Mouse (Mus musculus) E14TG2a.4 (cell line): ENCODE data around the gene Spata21.
"Not testable (repeated sequence)": the region's sequence is repeated elsewhere in the genome, so short reads cannot be mapped to it uniquely, and the experiment has no call there.

Experiments
- CTCF ChIP-seq: conservative IDR thresholded peaks from 2 replicates; pipeline ENCODE4 v1.5.1; 2014; ENCODE audit warnings: low read length
- NANOG ChIP-seq: IDR thresholded peaks from 2 replicates; pipeline ENCODE4 v1.6.1; 2014; ENCODE audit warnings: borderline replicate concordance, low read length, mixed read lengths
- POU5F1 ChIP-seq: IDR thresholded peaks from 2 replicates; pipeline ENCODE4 v1.6.1; 2014; ENCODE audit warnings: low read length, borderline replicate concordance

DNA sequence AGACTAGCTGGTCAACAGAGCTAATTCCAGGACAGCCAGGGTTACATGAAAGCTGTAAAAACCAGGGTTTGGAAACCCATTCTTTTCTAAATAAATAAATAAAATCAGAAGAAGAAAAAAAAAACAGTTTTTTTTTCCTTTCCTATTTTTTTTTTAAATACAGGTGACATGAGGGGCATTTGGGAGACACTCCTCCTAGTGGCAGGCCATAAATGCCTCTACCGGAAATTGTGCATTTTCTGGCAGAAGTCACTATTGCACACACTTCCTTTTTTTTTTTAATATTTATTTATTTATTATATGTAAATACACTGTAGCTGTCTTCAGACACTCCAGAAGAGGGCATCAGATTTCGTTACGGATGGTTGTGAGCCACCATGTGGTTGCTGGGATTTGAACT is 49.6 kb downstream of the Spata21 start:
- TF ChIP-seq CTCF, POU5F1, NANOG: not testable (repeated sequence)
